9 mouse cellular contexts compared by ENCODE assay signal in the genomic region with DNA sequence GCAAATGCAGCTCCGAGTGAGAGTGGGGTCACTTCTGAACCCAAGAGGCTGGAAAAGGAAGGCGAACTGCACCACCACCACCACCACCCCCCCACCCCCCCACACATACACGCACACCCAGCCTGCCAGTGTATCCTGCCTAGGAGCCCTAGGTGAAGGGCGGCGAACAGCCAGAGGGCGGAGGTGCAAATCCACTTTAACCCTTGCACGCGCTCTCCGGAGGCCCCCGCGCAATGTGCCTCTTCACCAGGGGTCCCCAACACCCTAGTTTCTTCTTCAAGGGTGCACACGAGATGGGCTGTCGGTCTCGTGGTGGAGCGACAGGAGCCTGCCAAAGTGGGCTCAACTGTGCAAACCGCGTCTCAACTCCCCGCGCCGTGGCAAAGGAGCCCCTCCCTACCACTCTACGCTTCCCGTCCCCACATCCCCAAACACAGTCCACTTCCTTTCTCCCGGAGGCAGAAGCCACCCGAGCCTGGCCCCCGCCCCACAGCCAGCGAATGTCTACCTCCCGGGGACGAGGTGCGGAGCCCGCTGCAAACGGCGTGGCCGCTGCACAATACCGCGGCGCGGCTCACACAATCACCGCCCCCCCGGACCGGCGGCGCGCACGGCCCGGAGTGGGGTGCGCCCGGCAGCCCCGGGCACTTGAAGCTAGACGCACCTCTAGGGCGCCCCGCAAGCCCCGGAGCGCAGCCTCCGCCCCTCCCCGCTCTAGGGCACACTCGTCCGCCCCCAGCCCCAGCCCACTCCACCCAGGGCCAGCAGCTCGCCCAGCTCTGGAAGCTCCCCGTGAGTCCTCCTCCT. TPM values are rescaled to one million over a fixed set of nuclear protein-coding genes. Genes with fewer than 3 reads are reported as not detected.
A peak's percentile ranks its signal among the peaks of the same experiment; 100 is the strongest.
DNase-seq lines count a peak whose midpoint lies in the region; ATAC-seq and TF ChIP-seq lines count a peak whose summit lies in the region.
"Had no signal": no experiment of that assay in that cellular context is flagged by ENCODE, and none has a peak within 500 bp of the region (broad histone marks: within the 10 kb centered on the region; RNA-seq: fewer than 3 reads in every experiment).

No protein-coding gene starts in this region.

- peaks cover 4% of the 10 kb centered on the region; the same call in 1 of the 2 replicates for H3K4me1 ChIP-seq in cerebellum, adult 2 months (ENCODE audit: control insufficient read depth, insufficient read depth, low read length)
- H3K4me1 ChIP-seq in CH12.LX (ENCODE audit: control insufficient read depth in 1 of 2, insufficient read depth in 2 of 2), result peaks cover 2 to 14% of the 10 kb centered on the region in 2 experiments; a peak in 3 of 4 replicates
- H3K4me1 ChIP-seq in forebrain, embryonic 15.5 days, result peaks cover 51% of the 10 kb centered on the region
- H3K4me1 ChIP-seq in hindbrain, embryonic 13.5 days (replicated peaks), result peaks cover 52% of the 10 kb centered on the region
- H3K4me1 ChIP-seq in liver, embryonic 11.5 days (replicated peaks; ENCODE audit: control insufficient read depth, insufficient read depth, low read length), result peaks cover 61% of the 10 kb centered on the region
- peaks cover 23% of the 10 kb centered on the region for H3K4me1 ChIP-seq in midbrain, postnatal 0 days (ENCODE audit: insufficient read depth, low read length)

- TF ChIP-seq CTCF in cerebellum, adult 2 months (IDR thresholded peaks at IDR 0.05; ENCODE audit: borderline replicate concordance, insufficient read depth, low read depth, low read length), result no peak
- no peak for TF ChIP-seq CTCF in CH12.LX (conservative IDR thresholded peaks at IDR 0.05 in 1 of 2, IDR thresholded peaks at IDR 0.05 in 1 of 2; ENCODE audit: low read depth in 2 of 2, low read length in 2 of 2)
- peak; percentile 11; the same call in 1 of the 2 replicates for TF ChIP-seq CTCF in midbrain, postnatal 0 days (IDR thresholded peaks at IDR 0.05)

- no peaks in the 10 kb centered on the region for H3K36me3 ChIP-seq in CH12.LX (replicated peaks in 1 of 2; ENCODE audit: control insufficient read depth in 1 of 2, insufficient read depth in 1 of 2, low read length in 1 of 2)
- no peaks in the 10 kb centered on the region for H3K36me3 ChIP-seq in forebrain, embryonic 15.5 days
- no peaks in the 10 kb centered on the region for H3K36me3 ChIP-seq in hindbrain, embryonic 13.5 days
- no peaks in the 10 kb centered on the region; the same call in 1 of the 2 replicates for H3K36me3 ChIP-seq in liver, embryonic 11.5 days (ENCODE audit: control insufficient read depth, insufficient read depth, low read length)
- H3K36me3 ChIP-seq in midbrain, postnatal 0 days (ENCODE audit: insufficient read depth, low read length), result no peaks in the 10 kb centered on the region; the same call in 1 of the 2 replicates

- 5% methylated on average over 58 of the region's 59 CpGs for WGBS in cerebellum, adult 2 months
- under 1% methylated on average over 58 of the region's 59 CpGs for WGBS in forebrain, embryonic 15.5 days
- under 1% methylated on average over 57 of the region's 59 CpGs for WGBS in hindbrain, embryonic 13.5 days
- WGBS in liver, embryonic 11.5 days, result 1% methylated on average over 59 of the region's 59 CpGs
- WGBS in midbrain, postnatal 0 days, result under 1% methylated on average over 46 of the region's 59 CpGs

- no peaks in the 10 kb centered on the region for H3K9me3 ChIP-seq in CH12.LX (replicated peaks; ENCODE audit: low read length)
- no peaks in the 10 kb centered on the region for H3K9me3 ChIP-seq in forebrain, embryonic 15.5 days
- no peaks in the 10 kb centered on the region for H3K9me3 ChIP-seq in hindbrain, embryonic 13.5 days
- H3K9me3 ChIP-seq in liver, embryonic 11.5 days (ENCODE audit: control insufficient read depth, low read length), result no peaks in the 10 kb centered on the region
- no peaks in the 10 kb centered on the region for H3K9me3 ChIP-seq in midbrain, postnatal 0 days (ENCODE audit: low read length)

- no peak overlapping the region for H3K9ac ChIP-seq in CH12.LX (ENCODE audit: insufficient read depth, low read depth)
- peak overlapping the region; percentile 80 for H3K9ac ChIP-seq in forebrain, embryonic 15.5 days (replicated peaks)
- H3K9ac ChIP-seq in hindbrain, embryonic 13.5 days, result peak overlapping the region; percentile 98
- H3K9ac ChIP-seq in liver, embryonic 11.5 days (ENCODE audit: low read depth, low read length), result peak overlapping the region; percentile 71
- H3K9ac ChIP-seq in midbrain, postnatal 0 days (replicated peaks; ENCODE audit: low read length, poor library complexity, severe bottlenecking), result peak overlapping the region; percentile 94

- dilution Hi-C loops in CH12.LX (cut with MboI; ENCODE audit: extremely low pct_ligation_motif_present, extremely low pct_unique_long_range_greater_than_20kb, low sequenced_read_pairs), result no loop called here

- ATAC-seq in forebrain, embryonic 15.5 days (replicated peaks), result peak; percentile 51
- peak; percentile 65 for ATAC-seq in hindbrain, embryonic 13.5 days (ENCODE audit: low FRiP score)
- ATAC-seq in liver, embryonic 11.5 days (replicated peaks; ENCODE audit: low FRiP score), result peak; percentile 29
- ATAC-seq in midbrain, postnatal 0 days (ENCODE audit: low FRiP score), result peak; percentile 54

- no peak for TF ChIP-seq RAD21 in CH12.LX (IDR thresholded peaks at IDR 0.05; ENCODE audit: low read depth, low read length)

- no peaks in the 10 kb centered on the region for H3K79me2 ChIP-seq in CH12.LX (replicated peaks; ENCODE audit: control insufficient read depth, extremely low read depth, insufficient read depth, poor library complexity, severe bottlenecking)

- no peaks in the 10 kb centered on the region for H3K27me3 ChIP-seq in cerebellum, adult 2 months (ENCODE audit: control insufficient read depth, insufficient read depth, low read length)
- H3K27me3 ChIP-seq in CH12.LX (replicated peaks), result peaks cover 11% of the 10 kb centered on the region
- no peaks in the 10 kb centered on the region for H3K27me3 ChIP-seq in forebrain, embryonic 15.5 days
- no peaks in the 10 kb centered on the region for H3K27me3 ChIP-seq in hindbrain, embryonic 13.5 days
- H3K27me3 ChIP-seq in liver, embryonic 11.5 days (replicated peaks; ENCODE audit: control insufficient read depth, insufficient read depth, low read length), result no peaks in the 10 kb centered on the region
- no peaks in the 10 kb centered on the region for H3K27me3 ChIP-seq in midbrain, postnatal 0 days (ENCODE audit: insufficient read depth, low read length)

- peak overlapping the region; percentile 92 for H3K4me2 ChIP-seq in CH12.LX (ENCODE audit: insufficient read depth, low read depth, poor library complexity, severe bottlenecking)
- H3K4me2 ChIP-seq in forebrain, embryonic 15.5 days (replicated peaks), result peak overlapping the region; percentile 90
- H3K4me2 ChIP-seq in hindbrain, embryonic 13.5 days, result peak overlapping the region; percentile 95
- peak overlapping the region; percentile 98 for H3K4me2 ChIP-seq in liver, embryonic 11.5 days
- H3K4me2 ChIP-seq in midbrain, postnatal 0 days (ENCODE audit: low read depth, low read length, poor library complexity, severe bottlenecking), result peak overlapping the region; percentile 93

- no peak for TF ChIP-seq POLR2A in cerebellum, adult 2 months (IDR thresholded peaks at IDR 0.05; ENCODE audit: borderline replicate concordance, insufficient read depth, low read length)
- TF ChIP-seq POLR2A in CH12.LX (IDR thresholded peaks at IDR 0.05; ENCODE audit: low read depth, low read length), result no peak

- no peak for DNase-seq in cerebellum, adult 2 months
- DNase-seq in cerebellum, adult 9-11 months, result no peak
- no peak for DNase-seq in CH12.LX (ENCODE audit: extremely low read depth)
- peak; percentile 65 for DNase-seq in liver, embryonic 11.5 days (ENCODE audit: low spot score)
- DNase-seq in midbrain, postnatal 0 days (ENCODE audit: low spot score), result no peak
- DNase-seq in thymus, postnatal 4 days, result peak; percentile 62

- H3K4me3 ChIP-seq in cerebellum, adult 2 months (replicated peaks; ENCODE audit: insufficient read depth, low read depth, low read length), result peak overlapping the region; percentile 54
- peak overlapping the region in 1 of 3 experiments; percentile 44 for H3K4me3 ChIP-seq in CH12.LX (replicated peaks in 1 of 3; ENCODE audit: low read depth in 2 of 3, low read length in 2 of 3, poor library complexity in 1 of 3)
- H3K4me3 ChIP-seq in forebrain, embryonic 15.5 days, result peak overlapping the region; percentile 57
- peak overlapping the region; percentile 95 for H3K4me3 ChIP-seq in hindbrain, embryonic 13.5 days
- H3K4me3 ChIP-seq in liver, embryonic 11.5 days (ENCODE audit: low read depth, low read length), result peak overlapping the region; percentile 79
- peak overlapping the region; percentile 90 for H3K4me3 ChIP-seq in midbrain, postnatal 0 days (ENCODE audit: low read depth, low read length)

- in situ Hi-C loops in CH12.LX (cut with MboI; ENCODE audit: low pct_ligation_motif_present, low pct_unique_long_range_greater_than_20kb, low sequenced_read_pairs), result no loop called here

- no peak overlapping the region for H3K27ac ChIP-seq in cerebellum, adult 2 months (ENCODE audit: insufficient read depth, low read length)
- no peak overlapping the region for H3K27ac ChIP-seq in CH12.LX (ENCODE audit: insufficient read depth, low read depth)
- peak overlapping the region; percentile 97 for H3K27ac ChIP-seq in forebrain, embryonic 15.5 days (replicated peaks)
- peak overlapping the region; percentile 99 for H3K27ac ChIP-seq in hindbrain, embryonic 13.5 days
- H3K27ac ChIP-seq in liver, embryonic 11.5 days (ENCODE audit: low read depth, low read length), result peak overlapping the region; percentile 82
- peak overlapping the region; percentile 94 for H3K27ac ChIP-seq in midbrain, postnatal 0 days (ENCODE audit: low read depth, low read length)

- TF ChIP-seq EP300 in CH12.LX (IDR thresholded peaks at IDR 0.05; ENCODE audit: low read length), result no peak

TF ChIP-seq in CH12.LX, 34 proteins besides CTCF, POLR2A, EP300 and RAD21 (continues in another document):
- no peak for TF ChIP-seq USF2 (conservative IDR thresholded peaks at IDR 0.05; ENCODE audit: low read depth, low read length)
- no peak for TF ChIP-seq MEF2A (IDR thresholded peaks at IDR 0.05; ENCODE audit: borderline replicate concordance, low read depth, low read length)
- no peak for TF ChIP-seq CHD1 (IDR thresholded peaks at IDR 0.05; ENCODE audit: low read depth, low read length)
- no peak for TF ChIP-seq SIN3A (IDR thresholded peaks at IDR 0.05; ENCODE audit: low read length)
- no peak for TF ChIP-seq MAZ (IDR thresholded peaks at IDR 0.05; ENCODE audit: low read depth, low read length)
- no peak for TF ChIP-seq MXI1 (IDR thresholded peaks at IDR 0.05; ENCODE audit: low read depth, low read length)
- TF ChIP-seq GABPA (IDR thresholded peaks at IDR 0.05; ENCODE audit: insufficient replicate concordance, low read depth, low read length), result no peak

RNA-seq across cellular contexts. Expression of a gene that starts 49.0 kb away (rescaled TPM):
- not detected in 2 replicates for polyA plus RNA-seq in cerebellum, adult 2 months (2012; rRNA removed)
- not detected in 2 replicates for total RNA-seq in CH12.LX (2012; rRNA removed)
- not detected in 2 replicates for total RNA-seq in CH12.LX (2014; rRNA removed)
- not detected in 2 replicates for polyA plus RNA-seq in CH12.LX (2012; ENCODE audit: insufficient read length, low read depth)
- not detected in 2 replicates for polyA plus RNA-seq in forebrain, embryonic 15.5 days (2015; fragmentation: Nextera tagmentation; extraction: Ambion mirVana)
- polyA plus RNA-seq in hindbrain, embryonic 13.5 days (2015; fragmentation: Nextera tagmentation; extraction: Ambion mirVana), result not detected in 2 replicates
- polyA plus RNA-seq in liver, embryonic 11.5 days (2014; fragmentation: Nextera tagmentation; extraction: Ambion mirVana), result not detected in 2 replicates
- not detected in 2 replicates for total RNA-seq in midbrain, postnatal 0 days (2014; rRNA removed)
- polyA plus RNA-seq in midbrain, postnatal 0 days (2015; fragmentation: Nextera tagmentation; extraction: Ambion mirVana), result not detected in 2 replicates
- polyA plus RNA-seq: large intestine, adult 2 months had no signal

Comparison
In these comparisons a context has a peak if more than half of its experiments do, and no peak if none do; other contexts are left out.
1. DNase-seq: peak in liver, embryonic 11.5 days (single experiment) and thymus, postnatal 4 days (single experiment); none in cerebellum, adult 2 months (0 of 2), cerebellum, adult 9-11 months (single experiment), CH12.LX (single experiment) and midbrain, postnatal 0 days (single experiment).
2. H3K27ac ChIP-seq: peak in forebrain, embryonic 15.5 days (single experiment), hindbrain, embryonic 13.5 days (single experiment), liver, embryonic 11.5 days (single experiment) and midbrain, postnatal 0 days (single experiment); none in cerebellum, adult 2 months (single experiment) and CH12.LX (single experiment).
3. Peak in every context shown above with its lines, with median percentiles within 50 percentile points of each other: H3K4me2 ChIP-seq and ATAC-seq.